Mouse (Mus musculus) urinary bladder, postnatal 10 days (tissue): ENCODE results near the gene Tmem150c.

Experiments used
- DNase-seq: peaks from one replicate; pipeline ENCODE4 v3.0.0; 2022; ENCODE audit warnings: low spot score

Gene Tmem150c

GRCm38 (mm10) chr5:100166591-100167491 lies 7.2 kb upstream of the Tmem150c start:
- no peak for DNase-seq

DNA sequence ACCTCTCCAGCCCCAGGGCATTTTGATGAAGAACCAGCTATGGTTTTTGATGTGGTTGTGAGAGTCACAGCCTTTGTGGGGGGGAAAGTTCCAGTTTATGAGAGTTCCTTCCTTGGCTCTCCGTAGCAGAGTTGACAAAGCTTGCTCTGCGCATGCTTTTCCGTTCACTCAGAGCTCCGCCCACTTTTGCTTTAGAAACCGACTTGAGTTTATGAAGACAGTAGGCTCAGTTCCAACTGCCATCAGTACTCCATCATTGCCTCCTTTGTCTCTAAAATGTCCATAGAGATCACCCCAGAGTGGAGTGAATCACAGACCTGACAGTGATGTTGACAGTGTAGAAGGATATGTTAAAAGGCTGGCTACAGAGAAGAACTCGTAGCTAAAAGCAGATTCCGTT lies 3.8 kb upstream of the Tmem150c start:
- no peak for DNase-seq

DNA sequence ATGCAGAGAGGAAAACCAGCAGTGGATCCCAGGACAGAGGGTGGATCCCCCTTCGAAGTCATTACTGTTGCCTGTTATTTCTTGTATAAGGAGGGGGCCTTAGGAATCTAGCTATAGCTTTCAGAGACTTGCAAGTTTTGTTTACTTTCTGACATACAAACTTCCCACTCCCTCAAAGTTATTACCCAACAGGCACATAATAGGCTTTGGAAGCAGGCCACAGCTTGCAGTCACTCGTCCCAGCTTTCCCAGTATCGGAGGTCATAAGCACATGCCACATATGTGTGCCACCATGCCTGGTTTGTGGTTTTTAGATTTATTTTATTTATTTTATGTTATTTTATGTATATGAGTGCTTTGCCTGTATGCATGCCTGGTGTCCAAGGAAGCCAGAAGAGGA lies 3.2 kb upstream of the Tmem150c start:
- no peak for DNase-seq

DNA sequence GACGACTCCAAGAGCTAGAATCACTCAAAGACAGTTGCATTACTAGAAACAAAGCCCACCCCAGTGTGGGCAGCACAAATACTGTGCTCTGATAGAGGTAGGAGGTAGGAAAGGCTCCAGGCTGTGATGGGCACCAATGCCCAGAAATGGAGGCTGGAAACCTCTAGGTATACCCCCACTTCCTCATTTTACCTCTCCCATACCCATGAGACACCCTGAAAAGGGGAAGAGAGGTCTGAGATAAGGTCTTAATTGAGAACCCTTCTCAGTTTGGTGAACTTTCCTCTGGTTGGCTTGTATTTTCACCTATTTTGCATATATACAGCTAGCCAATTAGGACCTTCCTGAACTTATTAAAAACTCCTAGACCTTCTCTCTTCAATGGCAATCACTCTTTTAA lies 2.4 kb upstream of the Tmem150c start:
- no peak for DNase-seq

DNA sequence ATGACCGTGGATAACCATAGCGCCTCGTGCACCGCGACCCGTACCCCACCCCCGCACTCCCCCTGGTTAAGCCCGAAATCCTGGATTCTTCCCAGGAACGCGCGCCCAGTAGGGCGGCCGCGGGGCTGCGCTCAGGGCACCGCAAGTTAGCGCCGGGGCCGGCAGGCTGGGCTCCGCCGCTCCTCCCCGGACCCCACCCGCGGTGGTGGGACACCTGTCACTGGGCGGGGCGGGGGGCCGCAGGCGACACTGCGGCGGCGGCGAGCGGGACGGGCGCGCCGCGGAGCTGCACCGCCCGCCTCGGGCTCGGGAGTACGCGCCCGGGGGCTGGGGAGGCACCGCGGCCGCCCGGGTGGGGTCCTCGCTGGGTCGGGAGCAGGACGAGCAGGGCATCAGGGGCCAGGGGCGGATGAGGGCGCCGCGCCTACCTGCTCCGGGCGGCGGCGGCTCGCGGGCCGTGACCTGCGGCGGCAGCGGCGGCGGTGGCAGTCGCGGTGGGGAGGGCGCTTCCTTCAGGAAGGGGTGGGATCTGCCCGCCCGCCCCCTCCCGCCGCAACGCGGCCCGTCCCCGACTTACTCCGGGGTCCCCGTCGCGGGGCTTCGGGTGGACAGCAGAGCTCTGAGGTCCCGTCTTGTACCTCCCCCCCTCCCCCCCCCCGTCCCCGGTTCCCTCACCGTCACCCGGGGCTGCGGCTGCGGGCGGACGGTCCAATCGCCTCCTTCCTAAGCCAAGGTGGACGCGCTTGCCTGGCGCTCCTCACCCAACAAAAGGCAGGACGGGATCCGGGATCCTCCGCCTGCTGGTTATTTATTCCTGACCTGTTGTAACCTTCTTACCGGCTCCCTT lies 594 bp downstream of the Tmem150c start:
- no peak for DNase-seq

GRCm38 (mm10) chr5:100158301-100158700 lies 1.3 kb downstream of the Tmem150c start:
- no peak for DNase-seq

DNA sequence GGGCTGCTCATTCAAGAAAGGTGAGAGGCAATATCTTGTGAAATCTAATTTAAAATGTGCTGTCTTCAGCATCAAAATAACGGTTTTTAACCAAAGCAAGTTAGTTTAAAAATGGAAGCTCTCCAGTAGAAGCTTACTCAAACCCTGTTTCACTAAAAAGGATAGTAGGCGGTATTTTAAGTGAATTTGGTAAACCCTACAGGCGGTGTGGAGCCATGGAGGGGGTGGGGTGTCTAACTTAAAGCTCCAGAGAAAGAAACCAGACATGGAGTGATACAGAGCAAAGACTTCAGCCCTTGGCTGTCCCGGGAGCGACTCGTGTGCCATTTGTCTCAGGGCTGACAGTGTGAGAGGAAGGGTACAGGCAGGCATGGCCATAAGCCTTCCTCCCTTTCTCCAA lies 4.0 kb downstream of the Tmem150c start:
- DNase-seq, result no peak

GRCm38 (mm10) chr5:100149967-100150366 lies 9.6 kb downstream of the Tmem150c start:
- DNase-seq, result no peak

DNA sequence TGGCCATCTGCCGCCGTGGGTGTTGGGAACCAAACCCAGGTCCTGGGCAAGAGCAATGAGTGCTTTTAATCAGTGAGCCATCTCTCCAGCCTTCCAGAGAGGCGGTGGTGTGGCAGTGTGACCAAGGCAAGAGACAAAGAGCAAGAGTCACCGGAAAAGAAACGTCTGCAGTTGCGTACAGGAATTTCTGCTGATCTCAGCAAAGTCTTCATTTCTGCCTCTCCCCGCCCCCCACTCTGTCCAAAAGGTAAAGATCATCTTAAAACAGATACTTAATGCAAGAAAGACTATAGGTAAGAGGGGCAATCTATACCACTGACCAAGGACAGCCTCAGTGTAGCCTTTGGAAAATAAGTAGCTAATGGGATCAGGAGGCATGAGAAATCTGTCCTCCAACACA lies 14.8 kb downstream of the Tmem150c start:
- no peak for DNase-seq

DNA sequence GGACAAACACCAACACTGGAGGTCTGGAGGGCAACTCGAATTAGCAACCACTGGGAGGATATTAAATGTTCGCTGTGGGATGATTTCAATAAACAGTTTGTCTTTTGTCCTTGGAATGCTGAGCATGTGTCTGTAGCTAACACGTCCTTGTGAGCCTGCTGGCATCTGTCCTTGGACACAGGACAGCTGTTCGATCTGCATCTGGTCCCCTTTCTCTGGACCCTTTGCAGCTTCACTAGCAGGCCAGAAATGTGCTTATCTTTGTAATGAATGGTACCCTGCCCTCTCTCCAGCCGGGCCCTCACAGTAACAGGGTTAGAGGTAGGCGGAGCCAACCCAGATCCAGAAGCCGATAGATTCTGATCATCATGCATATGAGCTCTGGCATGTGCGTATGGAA lies 32.3 kb downstream of the Tmem150c start:
- DNase-seq, result no peak

DNA sequence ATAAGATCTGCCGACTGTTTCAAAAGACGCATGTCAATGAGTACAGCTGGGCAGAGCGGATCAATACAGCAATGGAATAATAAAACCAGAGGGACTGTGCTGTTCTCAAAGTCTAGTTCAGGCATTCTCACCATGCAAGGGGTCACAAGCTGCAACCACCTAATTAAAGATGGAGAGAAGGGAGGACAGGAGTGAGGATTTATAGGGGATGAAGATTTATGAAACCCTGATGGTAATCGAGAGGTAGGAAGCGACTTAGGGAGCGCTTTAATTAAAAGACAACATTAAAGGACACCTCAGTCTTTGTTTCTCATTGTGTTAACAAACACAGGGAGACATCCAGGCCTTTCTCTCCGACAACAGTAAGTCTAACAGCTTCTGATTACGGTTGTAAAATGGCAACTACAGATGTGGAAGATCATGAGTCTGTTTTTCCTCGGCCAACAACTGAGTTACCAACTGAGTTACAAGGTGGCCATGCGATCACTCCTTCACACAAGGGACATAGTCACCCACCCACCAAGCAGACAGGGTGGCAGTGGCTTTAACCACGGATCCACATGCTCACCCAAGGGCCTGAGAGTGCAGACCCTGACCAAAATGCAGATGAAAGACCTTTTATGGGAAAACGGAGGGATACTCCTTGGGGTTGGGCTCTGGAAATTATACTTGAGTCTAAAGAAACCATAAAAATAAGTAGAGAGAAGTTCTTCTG lies 34.0 kb downstream of the Tmem150c start:
- DNase-seq, result no peak

- DNase-seq, result no peak
Measured at GRCm38 (mm10) chr5:100124530-100124929, 35.1 kb downstream of the Tmem150c start.

DNA sequence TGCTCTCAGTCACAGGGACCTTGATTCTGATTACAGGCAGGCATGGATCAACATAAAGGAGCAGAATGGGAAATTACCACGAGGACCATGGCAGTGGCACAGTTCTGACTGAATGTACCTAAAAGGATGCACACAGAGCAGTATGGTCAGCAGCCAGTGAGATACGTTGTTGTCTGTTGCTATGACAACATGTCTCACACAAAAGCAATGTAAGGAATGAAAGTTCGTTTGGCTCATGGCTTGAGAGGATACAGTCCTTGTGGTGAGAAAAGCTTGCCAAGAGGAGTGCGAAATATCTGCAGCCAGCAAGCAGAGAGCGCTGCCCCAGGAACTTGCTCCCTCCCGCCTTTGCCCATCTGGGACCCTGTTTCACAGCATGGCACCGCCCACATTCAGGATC lies 36.3 kb downstream of the Tmem150c start:
- DNase-seq, result no peak

- no peak for DNase-seq
Measured at GRCm38 (mm10) chr5:100121170-100121569, 38.4 kb downstream of the Tmem150c start.

DNA sequence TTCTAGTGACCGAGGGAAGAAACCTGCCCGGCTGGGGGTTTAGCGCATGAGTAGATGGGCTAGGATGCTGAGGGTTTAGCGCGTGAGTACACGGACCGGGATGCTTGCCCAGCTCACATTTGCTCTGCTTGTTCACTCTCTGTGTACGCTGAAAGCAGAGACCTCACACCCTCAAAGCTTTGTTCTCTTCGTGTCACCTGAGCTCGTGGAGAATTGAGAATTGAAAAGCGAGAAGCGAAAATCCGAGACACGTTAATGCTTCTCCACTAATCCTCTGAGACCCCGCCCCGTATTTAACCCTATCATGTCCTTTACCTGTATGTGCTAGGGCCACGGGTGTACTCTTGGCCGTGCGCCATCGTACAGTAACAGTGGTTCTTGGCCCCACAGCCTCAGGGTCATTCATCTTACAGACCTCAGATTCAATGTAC lies 38.9 kb downstream of the Tmem150c start:
- DNase-seq, result no peak

GRCm38 (mm10) chr5:100119331-100119730 lies 40.3 kb downstream of the Tmem150c start:
- no peak for DNase-seq

GRCm38 (mm10) chr5:100113403-100113802 lies 46.2 kb downstream of the Tmem150c start:
- DNase-seq, result no peak

- DNase-seq, result no peak
Measured at GRCm38 (mm10) chr5:100110581-100110980, 49.0 kb downstream of the Tmem150c start.

DNA sequence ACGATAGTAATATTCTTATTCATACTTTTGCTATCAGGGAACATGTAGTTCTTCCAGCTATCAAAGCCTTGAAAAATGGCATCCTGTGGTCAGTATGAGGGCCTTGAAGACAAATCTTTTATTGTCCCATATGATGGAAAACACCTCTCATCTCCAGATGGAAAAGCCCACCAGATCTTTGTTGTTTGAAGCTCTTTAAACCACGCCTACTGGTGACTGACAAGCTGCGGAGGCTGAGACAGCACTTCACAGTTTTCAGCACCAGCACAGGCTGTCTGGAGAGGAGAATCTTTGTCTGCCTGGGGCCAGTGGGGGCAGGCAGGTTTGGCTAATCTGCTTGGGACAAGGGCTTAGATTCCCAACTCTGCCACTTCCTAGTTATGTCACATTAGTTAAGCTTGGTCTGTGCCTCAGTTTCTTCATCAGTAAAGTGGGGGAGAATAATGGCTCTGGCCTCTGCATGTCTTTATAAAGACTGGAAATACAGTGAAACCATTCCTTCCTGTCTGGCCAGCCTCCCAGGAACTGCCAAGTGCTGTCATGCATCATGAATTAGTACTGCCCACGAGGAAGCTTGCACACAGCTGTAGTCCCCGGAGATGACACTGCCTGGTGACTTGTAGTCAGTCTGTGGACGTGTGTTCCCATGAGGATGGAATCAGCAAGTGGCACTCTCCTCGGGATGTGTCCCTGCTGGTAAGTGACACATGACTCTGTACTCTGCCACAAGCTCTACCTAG lies 49.9 kb downstream of the Tmem150c start:
- DNase-seq, result no peak

GRCm38 (mm10) chr5:100108866-100109265 lies 50.7 kb downstream of the Tmem150c start:
- DNase-seq, result no peak

GRCm38 (mm10) chr5:100102395-100102794 lies 57.2 kb downstream of the Tmem150c start:
- no peak for DNase-seq

- no peak for DNase-seq
Measured at GRCm38 (mm10) chr5:100097967-100098366, 61.6 kb downstream of the Tmem150c start.
